Mouse (Mus musculus) heart, postnatal 0 days (tissue): ENCODE data around the gene Lipa. TPM values are rescaled to one million over a fixed set of nuclear protein-coding genes. Genes with fewer than 3 reads are reported as not detected.

Experiments used
- ATAC-seq: fragments of 200-750 bp; cut with Nextera tagmentation; 2 replicates; pipeline ENCODE4 v1.8.0; 2017; ENCODE audit warnings: low read depth, moderate number of reproducible peaks, moderate library complexity; ENCODE audit not compliant: insufficient read depth
- DNase-seq: peaks from one replicate; pipeline ENCODE4 v3.0.0-alpha.2; 2016; ENCODE audit warnings: low spot score
- H3K27ac ChIP-seq: fragments of 300-500 bp; sonication (generic); 2 replicates; pipeline ENCODE4 v1.5.1; 2014; ENCODE audit warnings: low read depth, mild to moderate bottlenecking
- H3K27me3 ChIP-seq: fragments of 300-500 bp; sonication (generic); 2 replicates; pipeline ENCODE4 v1.6.1; 2014; ENCODE audit warnings: low read length, mixed read lengths; ENCODE audit not compliant: control insufficient read depth, insufficient read depth
- H3K36me3 ChIP-seq: fragments of 300-500 bp; sonication (generic); replicated peaks from 2 replicates; pipeline ENCODE4 v1.6.1; 2014; ENCODE audit warnings: low read length, mixed read lengths; ENCODE audit not compliant: control insufficient read depth, insufficient read depth
- H3K4me1 ChIP-seq: fragments of 300-500 bp; sonication (generic); 2 replicates; pipeline ENCODE4 v1.6.1; 2014; ENCODE audit warnings: antibody characterized with exemption; ENCODE audit not compliant: control insufficient read depth, insufficient read depth
- H3K4me2 ChIP-seq: fragments of 300-500 bp; sonication (generic); 2 replicates; pipeline ENCODE4 v1.6.1; 2014; ENCODE audit warnings: low read depth, mild to moderate bottlenecking, low read length, moderate library complexity
- H3K4me3 ChIP-seq: fragments of 300-500 bp; sonication (generic); 2 replicates; pipeline ENCODE4 v1.5.1; 2014; ENCODE audit warnings: low read depth, low read length
- H3K9ac ChIP-seq: fragments of 300-500 bp; sonication (generic); replicated peaks from 2 replicates; pipeline ENCODE4 v1.6.1; 2014; ENCODE audit warnings: low read depth, low read length, mixed read lengths
- H3K9me3 ChIP-seq: fragments of 300-500 bp; sonication (generic); replicated peaks from 2 replicates; pipeline ENCODE4 v1.6.1; 2016; ENCODE audit warnings: low read length; ENCODE audit not compliant: control insufficient read depth
- CTCF ChIP-seq: IDR thresholded peaks from 2 replicates; pipeline ENCODE4 v1.5.1; 2016; ENCODE audit warnings: antibody characterized with exemption, control low read depth, low read depth
- EP300 ChIP-seq: IDR thresholded peaks from 2 replicates; pipeline ENCODE4 v1.6.1; 2016; ENCODE audit warnings: antibody characterized with exemption, low read depth
- WGBS: fragments of 180-500 bp; shearing (Covaris S2); extraction: QIAGEN DNeasy Blood & Tissue Kit; methylation state at CpG from one replicate; pipeline ENCODE4 v1.1.7; 2014; 5-methylcytosine and 5-hydroxymethylcytosine counted together
- polyA plus RNA-seq: library from polyadenylated mRNA; unstranded; fragments of >200 nt; fragmentation: Nextera tagmentation; extraction: Ambion mirVana; gene quantifications from 2 replicates; pipeline ENCODE4 v1.2.1, GENCODE M21; 2015
- total RNA-seq: library from RNA; depleted of rRNA; stranded (reverse); fragments of >200 nt; gene quantifications from 2 replicates; pipeline ENCODE4 v1.2.3, GENCODE M21; 2014; ENCODE audit warnings: low replicate concordance

Gene Lipa
- total and polyA plus RNA-seq, 2 experiments from 2014 or later = 16.8 to 30.2 TPM

- Histone ChIP-seq H3K4me2 (no peak overlapping the region), H3K27ac (no peak overlapping the region), H3K4me3 (no peak overlapping the region), H3K27me3 (no peaks in the 10 kb centered on the region), H3K4me1 (no peaks in the 10 kb centered on the region), H3K36me3 (no peaks in the 10 kb centered on the region), H3K9me3 (0 out of 2 replicates have a peak, but pooled peaks cover 4% of the 10 kb centered on the region), H3K9ac (no peak overlapping the region)
- TF ChIP-seq EP300 = no peak
- no peak for TF ChIP-seq CTCF
- ATAC-seq = no peak
- no peak for DNase-seq
- WGBS = 87% methylated on average over 4 of the region's 4 CpGs
Measured at GRCm38 (mm10) chr19:34532061-34532751, 4.9 kb upstream of the Lipa start.

GRCm38 (mm10) chr19:34526321-34526923, 852 bp downstream of the Lipa start:
- peaks cover 7% of the 10 kb centered on the region; the same call in 1 of the 2 replicates for H3K36me3 ChIP-seq
- H3K27ac ChIP-seq = peak overlapping the region; percentile 78
- no peak for TF ChIP-seq EP300
- TF ChIP-seq CTCF = no peak
- H3K4me1 ChIP-seq = peaks cover 6% of the 10 kb centered on the region; the same call in 1 of the 2 replicates
- peak overlapping the region; percentile 75 for H3K4me3 ChIP-seq
- H3K27me3 ChIP-seq = no peaks in the 10 kb centered on the region
- peak overlapping the region; percentile 91 for H3K4me2 ChIP-seq
- 0 out of 2 replicates have a peak, but pooled peaks have one; percentile 2 for ATAC-seq
- H3K9ac ChIP-seq = peak overlapping the region; percentile 70
- 11% methylated on average over 11 of the region's 11 CpGs for WGBS
- peak; percentile 30 for DNase-seq
- H3K9me3 ChIP-seq = no peaks in the 10 kb centered on the region

DNA sequence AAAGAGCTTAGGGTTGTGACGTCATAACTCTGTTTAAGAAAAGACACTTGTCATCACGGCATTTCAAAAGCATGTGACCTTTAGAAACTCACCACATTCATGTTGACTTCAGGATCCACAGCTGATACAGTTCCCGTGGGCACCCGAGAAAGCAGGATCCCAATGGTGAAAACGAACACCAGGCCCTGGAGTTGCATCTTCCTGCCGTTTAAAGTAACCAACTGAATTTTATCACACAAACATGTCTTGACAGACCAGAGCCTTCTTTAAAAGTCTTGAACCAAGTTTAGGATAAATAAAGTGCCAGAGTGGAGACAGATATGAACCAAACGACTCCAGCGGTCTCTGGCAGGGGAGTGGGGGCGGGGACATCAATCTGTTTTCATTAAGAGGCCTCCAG, 2.6 kb downstream of the Lipa start:
- H3K4me3 ChIP-seq = no peak overlapping the region
- H3K4me2 ChIP-seq = no peak overlapping the region
- no peak for DNase-seq
- no peak overlapping the region for H3K9ac ChIP-seq
- H3K4me1 ChIP-seq = peaks cover 6% of the 10 kb centered on the region; the same call in 1 of the 2 replicates
- WGBS = 31% methylated on average over 9 of the region's 9 CpGs
- H3K9me3 ChIP-seq = no peaks in the 10 kb centered on the region
- no peaks in the 10 kb centered on the region for H3K27me3 ChIP-seq
- TF ChIP-seq CTCF (no peak), EP300 (no peak)
- H3K27ac ChIP-seq = no peak overlapping the region
- H3K36me3 ChIP-seq = peaks cover 10% of the 10 kb centered on the region; the same call in 1 of the 2 replicates
- no peak for ATAC-seq

DNA sequence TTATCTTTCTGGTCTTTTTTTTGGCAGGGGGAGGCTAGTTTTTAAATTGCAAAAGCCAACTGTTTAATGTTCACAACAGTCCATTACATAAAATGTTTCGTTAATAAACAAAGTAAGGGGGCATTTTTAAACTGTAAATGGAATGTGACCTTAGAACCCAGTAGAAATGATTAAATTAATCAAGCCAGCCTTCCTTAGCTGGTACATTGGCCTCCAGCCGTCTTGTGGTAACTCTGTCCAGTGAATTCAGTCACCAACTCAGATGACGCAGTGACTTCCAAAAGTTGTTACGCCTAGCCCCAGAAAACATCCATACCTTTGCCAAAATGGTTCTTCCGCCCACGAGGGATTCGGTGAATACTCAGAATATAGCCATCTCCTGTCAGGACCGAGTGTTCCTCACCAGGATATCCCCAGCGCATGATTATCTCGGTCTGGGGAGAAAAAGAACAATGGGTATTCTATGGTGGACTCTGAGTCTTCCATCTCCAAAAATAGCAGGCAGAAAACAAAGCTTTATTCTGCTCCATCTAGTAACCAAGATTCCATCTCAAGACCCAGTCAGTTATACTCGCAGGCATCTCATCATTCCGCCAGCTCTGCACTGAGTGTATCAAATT, 4.1 kb downstream of the Lipa start:
- peaks cover 17% of the 10 kb centered on the region; the same call in 1 of the 2 replicates for H3K36me3 ChIP-seq
- no peak overlapping the region; the same call in 1 of the 2 replicates for H3K27ac ChIP-seq
- peaks cover 6% of the 10 kb centered on the region; the same call in 1 of the 2 replicates for H3K4me1 ChIP-seq
- DNase-seq (no peak), ATAC-seq (no peak)
- no peaks in the 10 kb centered on the region for H3K27me3 ChIP-seq
- no peak overlapping the region for H3K4me3 ChIP-seq
- TF ChIP-seq EP300 (no peak), CTCF (no peak)
- H3K4me2 ChIP-seq = no peak overlapping the region
- WGBS = 71% methylated on average over 12 of the region's 12 CpGs
- H3K9ac ChIP-seq = no peak overlapping the region
- no peaks in the 10 kb centered on the region for H3K9me3 ChIP-seq

- WGBS = 77% methylated on average over 1 of the region's 1 CpGs
- no peaks in the 10 kb centered on the region for H3K27me3 ChIP-seq
- no peak overlapping the region for H3K4me3 ChIP-seq
- DNase-seq = no peak
- no peak for TF ChIP-seq CTCF
- TF ChIP-seq EP300 = no peak
- no peak for ATAC-seq
- no peak overlapping the region for H3K9ac ChIP-seq
- H3K4me2 ChIP-seq = no peak overlapping the region
- peaks cover 6% of the 10 kb centered on the region; the same call in 1 of the 2 replicates for H3K4me1 ChIP-seq
- no peaks in the 10 kb centered on the region for H3K9me3 ChIP-seq
- H3K27ac ChIP-seq = no peak overlapping the region
- peaks cover 20% of the 10 kb centered on the region; the same call in 1 of the 2 replicates for H3K36me3 ChIP-seq
Measured at GRCm38 (mm10) chr19:34521978-34522377, 5.3 kb downstream of the Lipa start.
